Mouse (Mus musculus) myocyte (in vitro differentiated cells): Measurements from ENCODE around the gene Rptor.

Experiments
- E2F4 ChIP-seq: IDR thresholded peaks from one replicate; pipeline ENCODE4 v1.6.1; 2011; ENCODE audit warnings: mild to moderate bottlenecking, control low read depth, moderate library complexity; ENCODE audit not compliant: insufficient read depth
- MAX ChIP-seq: IDR thresholded peaks from one replicate; pipeline ENCODE4 v1.6.1; 2011; ENCODE audit warnings: low read depth, mild to moderate bottlenecking, control low read depth
- MYOD1 ChIP-seq, 3 experiments: IDR thresholded peaks; one replicate each; pipeline ENCODE4 v1.6.1; 2011; ENCODE audit warnings: control low read depth in 2 of 3, low read depth in 2 of 3, mild to moderate bottlenecking in 2 of 3, moderate library complexity in 1 of 3; ENCODE audit not compliant: insufficient read length in 2 of 3, control insufficient read depth in 1 of 3
- POLR2A ChIP-seq: IDR thresholded peaks from one replicate; pipeline ENCODE4 v1.6.1; 2011; ENCODE audit warnings: low read depth, mild to moderate bottlenecking, control low read depth, moderate library complexity; ENCODE audit not compliant: insufficient read length
- REST ChIP-seq: IDR thresholded peaks from one replicate; pipeline ENCODE4 v1.6.1; 2011; ENCODE audit warnings: mild to moderate bottlenecking, control low read depth, moderate library complexity; ENCODE audit not compliant: insufficient read depth, insufficient read length
- USF1 ChIP-seq: IDR thresholded peaks from one replicate; pipeline ENCODE4 v1.6.1; 2011; ENCODE audit warnings: low read depth, mild to moderate bottlenecking, control low read depth, moderate library complexity

DNA sequence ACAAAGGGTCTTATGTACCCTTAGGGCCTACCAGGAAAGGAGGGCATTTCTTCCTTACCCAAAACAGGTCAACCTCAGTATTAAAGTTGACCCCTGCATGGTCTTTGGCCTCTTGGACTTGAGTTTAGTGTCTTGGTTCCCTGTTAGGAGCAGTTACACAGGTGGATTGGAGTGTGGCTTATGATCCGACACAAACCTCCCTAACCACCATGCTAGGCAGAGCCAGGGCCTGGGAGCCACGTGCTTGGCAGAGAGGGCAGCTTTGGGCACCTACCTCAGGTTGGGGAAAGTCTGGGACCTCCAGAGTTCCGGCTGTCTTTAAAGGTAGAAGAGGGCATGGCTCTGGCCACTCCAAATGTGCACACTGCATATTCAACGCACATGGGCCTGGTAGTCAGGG lies 316.7 kb downstream of the Rptor start:
- TF ChIP-seq POLR2A (no peak), MYOD1 (IDR thresholded peaks at IDR 0.05; ENCODE audit: control insufficient read depth in 1 of 3, insufficient read length in 2 of 3, low read depth in 2 of 3) (no peak), E2F4 (no peak), MAX (no peak), USF1 (no peak), REST (no peak)
